Mouse (Mus musculus): ENCODE measurements around the gene Hbb-y.

DNA sequence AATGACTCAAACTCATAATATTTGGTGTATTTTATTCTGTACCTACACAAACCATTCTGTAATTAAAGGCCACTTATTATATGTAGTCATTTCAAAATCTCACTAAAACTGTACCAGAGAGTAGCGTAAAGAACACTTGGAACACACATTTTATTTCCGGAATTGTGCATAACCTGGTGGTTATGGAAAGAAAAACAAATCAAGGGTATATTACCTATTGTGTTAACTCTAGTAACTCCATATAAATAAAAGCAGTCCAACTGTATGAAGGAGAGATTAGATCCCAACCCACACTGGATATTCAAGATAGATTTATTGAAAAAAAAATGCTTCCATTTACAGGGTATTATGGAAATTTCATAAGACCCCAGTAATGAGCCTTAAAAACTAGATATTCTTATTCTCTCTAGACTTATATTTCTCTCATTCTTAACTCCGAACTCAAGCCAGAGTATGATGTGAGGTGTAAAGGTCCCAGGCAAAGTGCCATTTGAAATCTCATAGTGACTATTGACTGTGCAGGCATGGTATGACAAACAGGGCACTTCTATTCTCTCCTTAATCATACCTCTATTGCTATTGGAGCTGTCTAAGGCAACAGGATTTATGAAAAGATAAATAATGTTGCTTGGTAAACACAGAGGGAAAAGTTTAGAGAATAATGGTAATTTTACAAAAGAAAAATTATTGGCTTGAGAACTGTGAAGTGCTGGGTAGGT lies 27.3 kb downstream of the Hbb-y start:
- TF ChIP-seq CTCF (IDR thresholded peaks at IDR 0.05; ENCODE audit: borderline replicate concordance, insufficient read depth, low read length) (no peak), POLR2A (IDR thresholded peaks at IDR 0.05; ENCODE audit: low read depth, low read length) (no peak)

Measured in embryonic fibroblast, embryonic 13.5 days (primary cell).